8 mouse cellular contexts compared by ENCODE assay signal in the genomic region with DNA sequence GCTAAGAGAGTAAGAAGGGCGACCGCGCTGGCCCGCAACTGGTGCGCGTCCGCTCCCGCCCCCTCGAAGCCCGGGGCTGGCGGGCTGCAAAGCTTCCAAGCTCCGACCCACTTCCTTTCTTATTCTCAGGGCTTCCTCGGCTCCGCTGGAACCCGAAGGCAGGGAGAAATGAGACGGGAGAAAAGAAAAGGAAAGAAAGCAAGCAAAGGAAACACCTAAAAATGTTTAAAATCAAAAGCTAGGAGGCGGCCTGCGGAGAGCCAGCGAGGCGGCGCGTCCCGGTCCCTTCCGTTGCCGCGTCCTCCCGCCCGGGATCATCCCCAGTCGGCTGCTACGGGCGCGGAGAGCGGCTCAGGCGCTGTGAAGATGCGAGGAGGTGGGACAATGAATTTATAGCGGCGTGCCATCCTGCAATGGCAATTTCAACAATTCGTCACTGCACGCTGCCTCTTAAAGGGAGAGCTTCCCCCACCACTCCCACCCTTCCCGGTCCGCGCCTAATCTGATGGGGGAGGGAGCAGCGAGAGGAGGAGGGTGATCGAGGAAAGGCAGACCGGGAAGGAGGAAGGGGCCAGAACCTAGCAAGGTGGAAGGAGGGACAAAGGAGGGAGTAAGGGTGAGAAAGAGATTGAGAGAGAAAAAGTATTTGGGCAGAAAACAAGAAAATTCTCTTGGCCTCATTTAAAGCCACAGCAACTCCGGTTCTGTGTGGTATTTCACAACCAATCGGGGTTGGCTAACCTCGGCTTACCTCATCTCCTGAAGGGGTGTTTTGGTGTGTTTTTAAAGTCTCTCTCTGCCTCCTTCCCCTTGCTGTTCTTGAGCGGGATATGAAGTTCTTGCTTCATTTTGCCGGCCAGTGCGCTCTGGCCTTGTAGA. TPM values are rescaled to one million over a fixed set of nuclear protein-coding genes. Genes with fewer than 3 reads are reported as not detected.
DNase-seq lines count a peak whose midpoint lies in the region; ATAC-seq lines count a peak whose summit lies in the region.

No protein-coding gene starts in this region.

- no peaks in the 10 kb centered on the region for H3K36me3 ChIP-seq in forebrain, embryonic 11.5 days (ENCODE audit: control insufficient read depth, insufficient read depth, low read length)
- no peaks in the 10 kb centered on the region for H3K36me3 ChIP-seq in heart, embryonic 16.5 days (ENCODE audit: control insufficient read depth, insufficient read depth)
- H3K36me3 ChIP-seq in lung, embryonic 16.5 days (ENCODE audit: control insufficient read depth, insufficient read depth, low read length) = no peaks in the 10 kb centered on the region

- 1% methylated on average over 51 of the region's 51 CpGs for WGBS in forebrain, embryonic 11.5 days
- under 1% methylated on average over 51 of the region's 51 CpGs for WGBS in heart, embryonic 16.5 days
- under 1% methylated on average over 51 of the region's 51 CpGs for WGBS in lung, embryonic 16.5 days

- H3K4me1 ChIP-seq in forebrain, embryonic 11.5 days (replicated peaks; ENCODE audit: control insufficient read depth, insufficient read depth, low read length) = peaks cover 4% of the 10 kb centered on the region; the same call in 1 of the 2 replicates
- H3K4me1 ChIP-seq in heart, embryonic 16.5 days (ENCODE audit: control insufficient read depth, insufficient read depth, low read length) = peaks cover 9% of the 10 kb centered on the region
- peaks cover 11% of the 10 kb centered on the region; the same call in 1 of the 2 replicates for H3K4me1 ChIP-seq in lung, embryonic 16.5 days (replicated peaks; ENCODE audit: control insufficient read depth, insufficient read depth, low read length)

- H3K9me3 ChIP-seq in forebrain, embryonic 11.5 days (ENCODE audit: control insufficient read depth, low read length) = no peaks in the 10 kb centered on the region
- H3K9me3 ChIP-seq in heart, embryonic 16.5 days (replicated peaks; ENCODE audit: control insufficient read depth, low read length) = no peaks in the 10 kb centered on the region
- no peaks in the 10 kb centered on the region for H3K9me3 ChIP-seq in lung, embryonic 16.5 days (ENCODE audit: control insufficient read depth, low read length)

- peaks cover 8% of the 10 kb centered on the region for H3K27me3 ChIP-seq in forebrain, embryonic 11.5 days (ENCODE audit: control insufficient read depth, insufficient read depth, low read length)
- H3K27me3 ChIP-seq in heart, embryonic 16.5 days (ENCODE audit: control insufficient read depth, insufficient read depth, low read length) = no peaks in the 10 kb centered on the region
- H3K27me3 ChIP-seq in lung, embryonic 16.5 days (ENCODE audit: control insufficient read depth, insufficient read depth, low read depth, low read length) = peaks cover 13% of the 10 kb centered on the region; the same call in 1 of the 2 replicates

- no peak overlapping the region for H3K27ac ChIP-seq in forebrain, embryonic 11.5 days (ENCODE audit: low read depth, low read length)
- H3K27ac ChIP-seq in heart, embryonic 16.5 days (ENCODE audit: low read length) = peak overlapping the region; percentile 65
- H3K27ac ChIP-seq in lung, embryonic 16.5 days (ENCODE audit: low read length) = peak overlapping the region; percentile 60

- peak; percentile 42 for DNase-seq in 3134 (ENCODE audit: extremely low read depth, insufficient read length, low spot score)
- DNase-seq in adrenal gland, postnatal 10 days = peak; percentile 76
- peak; percentile 76 for DNase-seq in forebrain, embryonic 11.5 days (ENCODE audit: low spot score)
- DNase-seq in kidney, postnatal 25 days = peak; percentile 63 to 65
- peak; percentile 64 for DNase-seq in ovary, postnatal 36 days (ENCODE audit: low spot score)
- no peak for DNase-seq in MN1 (ENCODE audit: low spot score)

- ATAC-seq in forebrain, embryonic 11.5 days (replicated peaks; ENCODE audit: low FRiP score) = peak; percentile 72
- peak; percentile 45; the same call in 1 of the 2 replicates for ATAC-seq in heart, embryonic 16.5 days (replicated peaks; ENCODE audit: extremely low read depth, insufficient read depth, low FRiP score)
- ATAC-seq in lung, embryonic 16.5 days (ENCODE audit: low read depth) = peak; percentile 67

- peak overlapping the region; percentile 54 for H3K4me3 ChIP-seq in forebrain, embryonic 11.5 days (ENCODE audit: low read depth, low read length)
- H3K4me3 ChIP-seq in heart, embryonic 16.5 days (ENCODE audit: low read length) = peak overlapping the region; percentile 69
- peak overlapping the region; percentile 58 for H3K4me3 ChIP-seq in lung, embryonic 16.5 days (ENCODE audit: low read length)

- peak overlapping the region; percentile 61 for H3K9ac ChIP-seq in forebrain, embryonic 11.5 days (ENCODE audit: low read length)
- H3K9ac ChIP-seq in heart, embryonic 16.5 days (ENCODE audit: low read length) = peak overlapping the region; percentile 73
- peak overlapping the region; percentile 69 for H3K9ac ChIP-seq in lung, embryonic 16.5 days (ENCODE audit: low read length)

- H3K4me2 ChIP-seq in forebrain, embryonic 11.5 days (ENCODE audit: low read depth, low read length, severe bottlenecking) = peak overlapping the region; percentile 96
- peak overlapping the region; percentile 96 for H3K4me2 ChIP-seq in heart, embryonic 16.5 days (ENCODE audit: low read depth, low read length)
- H3K4me2 ChIP-seq in lung, embryonic 16.5 days (ENCODE audit: low read depth, low read length) = peak overlapping the region; percentile 96

RNA-seq across cellular contexts. Expression of gene Adamts5, which starts 0.7 kb away (rescaled TPM):
- total RNA-seq in adrenal gland, postnatal 10 days (2021) = 10 to 100 TPM; 10.0 to 10.3 TPM
- polyA plus RNA-seq in forebrain, embryonic 11.5 days (2014; fragmentation: Nextera tagmentation; extraction: Ambion mirVana) = 0.72 and 0.85 TPM in 2 replicates
- 3.1 and 3.5 TPM in 2 replicates for polyA plus RNA-seq in heart, embryonic 16.5 days (2015; fragmentation: Nextera tagmentation; extraction: Ambion mirVana)
- polyA plus RNA-seq in lung, embryonic 16.5 days (2015; fragmentation: Nextera tagmentation; extraction: Ambion mirVana) = 3.8 TPM in 2 replicates
